Mouse (Mus musculus) ES-Bruce4 (cell line): ENCODE measurements around the gene Rbm47. TPM values are rescaled to one million over a fixed set of nuclear protein-coding genes. Genes with fewer than 3 reads are reported as not detected.

ENCODE experiments used
- H3K27ac ChIP-seq: 2 replicates; pipeline ENCODE4 v1.5.1; 2012; ENCODE audit warnings: low read length, inconsistent platforms; ENCODE audit not compliant: insufficient read depth
- H3K27me3 ChIP-seq: 2 replicates; pipeline ENCODE4 v1.6.1; 2012; ENCODE audit warnings: mild to moderate bottlenecking, low read length, inconsistent platforms; ENCODE audit not compliant: control insufficient read depth, poor library complexity, insufficient read depth, severe bottlenecking
- H3K36me3 ChIP-seq: 2 replicates; pipeline ENCODE4 v1.6.1; 2012; ENCODE audit warnings: inconsistent platforms, mild to moderate bottlenecking, low read length, moderate library complexity; ENCODE audit not compliant: control insufficient read depth, poor library complexity, insufficient read depth, severe bottlenecking
- H3K4me1 ChIP-seq: one replicate; pipeline ENCODE4 v1.8.1; 2011; ENCODE audit warnings: low read length; ENCODE audit not compliant: control insufficient read depth, insufficient read depth
- H3K4me3 ChIP-seq: 2 replicates; pipeline ENCODE4 v1.5.1; 2011; ENCODE audit warnings: low read depth, mild to moderate bottlenecking, low read length
- H3K9ac ChIP-seq: 2 replicates; pipeline ENCODE4 v1.6.1; 2012; ENCODE audit warnings: low read depth, mild to moderate bottlenecking, inconsistent platforms; ENCODE audit not compliant: poor library complexity, severe bottlenecking
- H3K9me3 ChIP-seq: replicated peaks from 2 replicates; pipeline ENCODE4 v1.6.1; 2012; ENCODE audit warnings: mild to moderate bottlenecking, low read length, inconsistent platforms; ENCODE audit not compliant: control insufficient read depth, poor library complexity, insufficient read depth, severe bottlenecking
- CTCF ChIP-seq: IDR thresholded peaks from one replicate; pipeline ENCODE4 v1.8.1; 2011; ENCODE audit warnings: low read depth, low read length
- EP300 ChIP-seq: IDR thresholded peaks from 2 replicates; pipeline ENCODE4 v1.6.1; 2011; ENCODE audit warnings: low read depth, low read length; ENCODE audit not compliant: insufficient read depth
- polyA plus RNA-seq: library from polyadenylated mRNA; stranded (reverse); fragments of >200 nt; gene quantifications from 2 replicates; pipeline ENCODE4 v1.2.4, GENCODE M21; 2011; ENCODE audit warnings: low read depth; ENCODE audit not compliant: missing spikeins, insufficient read depth, insufficient read length

Gene Rbm47
- polyA plus RNA-seq, 1 experiment = 82.8 TPM

- Histone ChIP-seq H3K27me3 (no peaks in the 10 kb centered on the region), H3K4me1 (no peaks in the 10 kb centered on the region), H3K9ac (peak overlapping the region; percentile 77), H3K36me3 (no peaks in the 10 kb centered on the region), H3K4me3 (peak overlapping the region; percentile 43), H3K27ac (peak overlapping the region; percentile 73), H3K9me3 (no peaks in the 10 kb centered on the region)
- TF ChIP-seq CTCF = no peak
- TF ChIP-seq EP300 = no peak
Observed at GRCm38 (mm10) chr5:65967091-65967490, 205.8 kb downstream of the Rbm47 start.

Other genes starting within 250 kb of the Rbm47 start
- 3.9 and 5.6 TPM in 2 replicates for gene Chrna9, start 238.2 kb downstream of the Rbm47 start, polyA plus RNA-seq
- gene 9130230L23Rik, start 168.8 kb downstream of the Rbm47 start, polyA plus RNA-seq = 0.67 and 2.3 TPM in 2 replicates
- 0.37 and 0.94 TPM in 2 replicates for gene Nsun7, start 86.8 kb upstream of the Rbm47 start, polyA plus RNA-seq